Mouse (Mus musculus) CD4-positive, CD25-positive, alpha-beta regulatory T cell, adult 2 months (primary cell): ENCODE measurements around the gene Nr1h2.

Experiments used
- DNase-seq: peaks from one replicate; pipeline ENCODE4 v3.0.0-alpha.2; 2012; ENCODE audit warnings: low read depth, low spot score

Nr1h2 gene

GRCm38 (mm10) chr7:44553826-44554225 lies at the start of gene Nr1h2:
Gene Nr1h2, minus strand, starts transcription at chr7:44553951.
- DNase-seq = peak; percentile 98

GRCm38 (mm10) chr7:44603186-44603855 lies 49.6 kb upstream of the Nr1h2 start:
- DNase-seq = no peak

GRCm38 (mm10) chr7:44602443-44602842 lies 48.7 kb upstream of the Nr1h2 start:
- DNase-seq = no peak

GRCm38 (mm10) chr7:44601646-44602045 lies 47.9 kb upstream of the Nr1h2 start:
- DNase-seq = no peak

- no peak for DNase-seq
Measured at GRCm38 (mm10) chr7:44600691-44601262, 47.0 kb upstream of the Nr1h2 start.

- no peak for DNase-seq
Measured at GRCm38 (mm10) chr7:44598336-44598735, 44.6 kb upstream of the Nr1h2 start.

- no peak for DNase-seq
Measured at GRCm38 (mm10) chr7:44597666-44598065, 43.9 kb upstream of the Nr1h2 start.

GRCm38 (mm10) chr7:44596996-44597538 lies 43.3 kb upstream of the Nr1h2 start:
- no peak for DNase-seq

- DNase-seq = no peak
Measured at GRCm38 (mm10) chr7:44596051-44596450, 42.3 kb upstream of the Nr1h2 start.

GRCm38 (mm10) chr7:44595131-44595561 lies 41.4 kb upstream of the Nr1h2 start:
- no peak for DNase-seq

- no peak for DNase-seq
Measured at GRCm38 (mm10) chr7:44594291-44594690, 40.5 kb upstream of the Nr1h2 start.

GRCm38 (mm10) chr7:44593775-44594174 lies 40.0 kb upstream of the Nr1h2 start:
- peak; percentile 63 for DNase-seq

GRCm38 (mm10) chr7:44593051-44593450 lies 39.3 kb upstream of the Nr1h2 start:
- DNase-seq = no peak

- DNase-seq = no peak
Measured at GRCm38 (mm10) chr7:44591348-44592116, 37.8 kb upstream of the Nr1h2 start.

- peak; percentile 79 for DNase-seq
Measured at GRCm38 (mm10) chr7:44590402-44591347, 36.9 kb upstream of the Nr1h2 start, which contains the start of gene Kcnc3. Gene Kcnc3, plus strand, starts transcription at chr7:44590664.

- no peak for DNase-seq
Measured at GRCm38 (mm10) chr7:44589946-44590345, 36.2 kb upstream of the Nr1h2 start.

GRCm38 (mm10) chr7:44589149-44589548 lies 35.4 kb upstream of the Nr1h2 start:
- peak; percentile 58 for DNase-seq

- DNase-seq = no peak
Measured at GRCm38 (mm10) chr7:44588338-44588737, 34.6 kb upstream of the Nr1h2 start.

- DNase-seq = no peak
Measured at GRCm38 (mm10) chr7:44587676-44588075, 33.9 kb upstream of the Nr1h2 start.

- peak; percentile 27 for DNase-seq
Measured at GRCm38 (mm10) chr7:44586930-44587329, 33.2 kb upstream of the Nr1h2 start.

GRCm38 (mm10) chr7:44586518-44586917 lies 32.8 kb upstream of the Nr1h2 start:
- DNase-seq = no peak
